Mouse (Mus musculus): Measurements from ENCODE around the gene Zfp618.

- TF ChIP-seq CTCF (IDR thresholded peaks at IDR 0.05; ENCODE audit: extremely low read depth, insufficient read length, insufficient replicate concordance, low read depth, low read length) (no peak), POLR2A (IDR thresholded peaks at IDR 0.05; ENCODE audit: low read depth, low read length) (no peak)
Measured at GRCm38 (mm10) chr4:63155596-63155995, 190.2 kb downstream of the Zfp618 start.

Data from small intestine, adult 2 months (tissue).